Mouse (Mus musculus) CD4-positive helper T cell, adult 2 months (primary cell): ENCODE data around the gene Pnpla5.
A peak's percentile ranks its signal among the peaks of the same experiment; 100 is the strongest.
"Not testable (repeated sequence)": the region's sequence is repeated elsewhere in the genome, so short reads cannot be mapped to it uniquely, and the experiment has no call there.

Source experiments
- DNase-seq: peaks from one replicate; pipeline ENCODE4 v3.0.0-alpha.2; 2012; ENCODE audit warnings: low read depth, missing footprints, low spot score

The Pnpla5 gene

DNA sequence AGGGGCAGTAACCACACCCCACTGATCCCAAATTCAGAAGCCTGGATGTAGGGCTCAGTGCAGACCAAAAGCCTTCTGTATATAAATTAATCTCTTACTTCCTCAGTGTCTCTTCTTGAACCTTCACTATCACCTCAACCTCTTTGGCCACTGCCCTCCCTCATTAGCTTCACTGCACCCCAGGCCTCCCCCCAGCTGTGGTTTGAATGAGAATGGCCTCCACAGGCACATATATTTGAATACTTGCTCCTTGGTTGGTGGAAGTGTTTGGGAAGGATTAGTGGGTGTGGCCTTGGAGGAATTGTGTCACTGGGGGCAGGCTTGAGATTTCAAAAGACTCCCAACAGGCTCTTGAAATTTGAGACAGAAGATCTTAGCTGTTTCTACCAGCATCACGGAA, 6.5 kb downstream of the Pnpla5 start:
- no peak for DNase-seq

DNA sequence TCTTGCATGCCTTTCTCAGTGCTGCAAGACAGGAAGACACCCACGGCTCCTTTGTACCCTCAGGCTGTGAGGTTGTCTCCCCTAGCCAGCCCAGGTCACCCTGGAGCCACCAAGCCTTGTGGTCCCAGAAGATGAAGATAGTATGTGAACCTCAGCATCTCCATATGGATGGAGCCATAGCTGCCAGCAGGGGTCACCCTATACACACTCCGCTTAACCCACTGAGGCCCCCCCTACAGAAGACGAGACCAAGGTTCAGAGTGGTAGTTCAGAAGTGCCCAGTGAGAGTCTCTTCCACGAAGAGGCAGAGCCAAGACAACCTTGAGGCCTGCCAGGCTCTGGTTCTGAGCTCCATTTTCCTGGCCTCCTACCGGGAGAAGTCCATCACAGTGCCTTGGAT, 7.2 kb downstream of the Pnpla5 start:
- no peak for DNase-seq

DNA sequence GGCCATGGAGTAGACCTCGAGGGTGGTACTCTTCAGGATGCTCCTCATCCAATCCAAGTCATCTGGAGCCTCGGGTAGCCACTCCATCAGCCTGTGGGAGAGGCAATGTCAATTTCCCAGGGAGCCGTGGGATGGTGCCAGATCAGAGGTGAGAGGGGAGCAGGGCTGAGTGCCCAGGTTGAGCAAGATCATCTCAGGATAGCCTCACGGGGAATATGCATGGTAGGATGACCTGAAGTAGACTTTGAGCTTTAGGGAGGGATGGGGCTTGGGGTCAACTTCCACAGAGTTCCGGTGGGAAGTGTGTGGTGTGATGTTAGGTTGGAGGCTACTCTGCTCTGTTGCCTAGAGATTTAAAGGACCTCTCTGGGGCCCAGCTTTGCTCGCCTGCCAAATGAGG, 9.1 kb downstream of the Pnpla5 start:
- no peak for DNase-seq

DNA sequence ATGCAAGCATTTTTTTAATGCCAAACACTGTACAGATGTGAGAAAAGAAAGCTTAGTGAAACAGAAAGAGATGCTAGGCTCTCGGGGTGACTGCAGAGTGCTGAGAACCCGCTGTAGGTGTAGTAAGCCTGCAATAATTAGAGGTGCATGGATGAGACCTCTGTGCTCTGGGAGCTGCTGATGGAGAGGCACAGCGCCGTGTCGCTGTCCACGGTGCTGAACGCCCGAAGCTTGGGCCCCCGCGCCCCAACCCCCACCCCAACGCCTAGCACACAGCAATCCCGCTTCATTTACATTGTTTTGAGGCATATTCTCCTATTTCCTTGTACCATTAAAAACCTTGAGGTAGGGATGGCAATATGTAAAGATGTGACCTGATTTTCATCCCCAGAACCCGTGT, 14.1 kb downstream of the Pnpla5 start:
- DNase-seq, result no peak

DNA sequence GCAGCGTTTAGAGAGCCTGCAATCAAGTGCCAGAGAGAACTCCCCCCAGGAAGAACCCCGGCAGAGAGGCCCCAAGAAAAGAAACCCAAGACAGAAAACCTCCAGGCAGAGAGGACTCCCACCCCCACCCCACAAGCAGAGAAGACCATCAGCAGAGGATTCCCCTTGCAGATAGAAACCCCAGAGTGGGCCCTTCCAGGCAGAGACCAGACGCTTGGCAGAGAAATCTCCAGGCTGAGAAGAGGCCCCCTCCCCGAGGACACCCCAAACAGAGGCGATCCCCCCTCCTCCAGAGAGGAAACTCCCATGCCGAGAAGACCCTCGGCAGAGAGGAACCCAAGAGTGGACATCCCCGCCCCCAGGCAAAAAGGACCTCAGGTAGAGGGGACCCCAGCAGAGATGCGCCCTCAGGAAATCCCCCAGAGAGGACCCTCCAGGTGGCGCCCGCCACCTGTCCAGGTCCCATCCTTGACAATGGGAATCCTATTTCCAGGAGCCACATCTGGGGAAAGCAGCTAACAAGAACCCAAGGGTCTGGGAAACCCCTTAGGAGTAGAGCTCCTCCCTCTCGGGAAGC, 17.0 kb downstream of the Pnpla5 start:
- DNase-seq, result no peak

DNA sequence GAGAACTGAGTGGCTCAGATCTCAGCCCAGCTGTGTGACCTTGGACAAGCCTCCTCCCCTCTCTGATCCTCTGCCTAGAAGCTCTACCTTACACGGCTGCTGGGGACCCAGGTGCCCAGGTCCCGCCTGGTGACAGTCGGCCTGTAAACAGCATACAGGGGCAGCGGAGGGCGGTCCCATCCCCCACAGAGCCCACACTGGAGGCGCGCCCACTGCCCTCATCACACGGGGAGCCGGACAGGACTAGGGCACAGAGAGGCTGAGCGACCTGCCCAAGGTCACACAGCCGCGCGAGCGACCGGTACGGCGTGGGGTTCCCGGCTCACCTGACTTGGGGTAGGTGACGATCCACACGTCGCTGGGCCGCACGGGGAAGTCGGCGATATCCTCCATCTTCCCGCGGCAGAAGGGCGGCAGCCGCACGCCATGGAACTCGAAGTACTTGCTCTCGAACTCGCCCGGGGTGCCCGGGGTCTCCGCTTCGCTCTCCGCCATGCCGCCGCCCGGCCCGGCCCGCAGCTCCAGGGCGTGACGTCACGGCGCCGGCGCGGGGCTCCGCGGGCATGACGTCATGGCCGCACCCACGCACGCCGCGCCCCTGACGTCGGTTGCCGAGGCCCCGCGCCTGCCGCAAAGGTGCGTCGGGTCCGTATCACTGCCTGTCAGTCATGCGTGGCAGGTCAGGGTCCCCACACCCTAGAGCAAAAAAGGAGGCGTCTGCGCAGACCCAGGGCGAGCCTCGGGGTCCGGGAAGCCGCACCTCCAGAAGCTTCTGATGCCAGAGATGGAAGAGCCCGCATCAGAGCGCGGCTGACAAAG, 17.7 kb downstream of the Pnpla5 start, which contains the start of gene Sult4a1:
Gene Sult4a1 (minus strand): TSS at position 650 of the 819 bp plus-strand sequence.
- peak; percentile 34 for DNase-seq

DNA sequence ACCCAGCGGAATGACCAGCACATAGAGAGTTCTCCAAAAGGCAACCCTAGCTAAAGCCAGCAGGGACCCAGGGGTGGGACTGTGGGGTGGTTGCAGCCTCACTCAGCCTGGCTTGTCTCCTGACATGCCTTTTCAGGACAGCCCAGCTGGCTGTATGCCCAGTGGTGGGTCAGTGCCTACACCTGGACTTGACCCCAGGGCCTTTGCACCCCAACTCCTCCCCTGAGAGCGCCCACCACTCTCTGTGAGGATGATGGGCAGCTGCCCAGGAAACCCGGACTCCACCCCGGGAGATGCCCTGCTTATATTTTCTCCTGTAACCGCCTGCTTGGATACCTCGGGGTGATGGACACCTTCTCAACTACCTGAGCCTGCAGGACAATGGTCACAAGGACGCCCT, 18.3 kb downstream of the Pnpla5 start:
- no peak for DNase-seq

DNA sequence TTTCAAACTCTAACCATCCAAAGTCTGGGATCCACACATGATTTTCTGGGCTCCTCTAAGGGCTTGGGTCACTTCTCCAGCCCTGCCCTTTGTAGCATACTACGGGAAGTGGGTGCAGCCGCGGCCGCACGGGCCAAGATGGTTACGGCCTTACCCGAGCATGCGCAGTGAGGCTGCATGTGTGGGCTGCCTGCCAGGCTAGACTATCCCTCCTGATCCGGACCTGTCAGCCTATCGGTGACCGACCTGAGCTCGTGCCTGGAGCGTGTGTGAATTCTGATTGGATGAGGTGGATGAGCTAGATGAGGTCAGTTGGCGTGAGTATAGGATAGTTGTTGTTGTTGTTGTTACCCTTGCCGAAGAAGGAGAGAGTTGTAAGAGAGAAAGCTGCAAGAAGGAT, 25.4 kb downstream of the Pnpla5 start:
- not testable (repeated sequence) for DNase-seq

DNA sequence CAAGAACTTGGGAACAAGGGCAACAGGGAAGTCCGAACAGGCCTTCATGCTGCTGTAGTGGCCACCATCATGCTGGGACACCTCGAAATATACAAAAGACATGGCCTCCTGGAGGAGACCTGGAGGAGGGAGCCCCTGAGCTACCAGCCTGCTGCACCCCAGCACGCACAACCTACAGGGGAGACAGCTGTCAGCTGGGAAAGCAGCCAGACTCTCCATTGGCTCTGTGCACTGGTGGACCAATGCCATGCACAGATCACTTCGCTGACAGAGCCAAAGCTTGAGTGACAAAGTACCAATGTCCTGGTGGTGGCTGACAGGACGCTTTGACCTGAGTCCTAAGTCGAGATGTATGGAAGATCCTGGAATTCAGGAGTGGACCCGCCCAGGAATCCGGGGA, 26.9 kb downstream of the Pnpla5 start:
- no peak for DNase-seq

DNA sequence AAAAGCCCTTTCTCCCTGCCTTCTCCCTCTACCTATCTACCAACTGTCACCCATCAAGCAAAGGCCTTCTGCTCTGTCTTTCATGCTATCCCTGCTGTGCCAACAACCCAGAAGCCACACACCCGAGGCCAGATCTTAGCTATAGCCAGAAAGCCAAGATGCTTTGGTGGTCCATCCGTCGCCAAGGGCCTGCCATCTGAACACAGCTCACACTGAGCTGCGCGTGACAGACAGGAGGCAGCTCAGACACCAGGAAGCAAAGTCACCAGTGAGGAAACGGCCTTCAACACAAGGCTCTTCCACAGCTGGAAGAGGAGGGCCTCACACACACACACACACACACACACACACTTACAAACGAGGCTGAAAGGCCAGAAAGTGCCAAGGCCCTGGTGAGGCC, 28.1 kb downstream of the Pnpla5 start:
- DNase-seq, result no peak

DNA sequence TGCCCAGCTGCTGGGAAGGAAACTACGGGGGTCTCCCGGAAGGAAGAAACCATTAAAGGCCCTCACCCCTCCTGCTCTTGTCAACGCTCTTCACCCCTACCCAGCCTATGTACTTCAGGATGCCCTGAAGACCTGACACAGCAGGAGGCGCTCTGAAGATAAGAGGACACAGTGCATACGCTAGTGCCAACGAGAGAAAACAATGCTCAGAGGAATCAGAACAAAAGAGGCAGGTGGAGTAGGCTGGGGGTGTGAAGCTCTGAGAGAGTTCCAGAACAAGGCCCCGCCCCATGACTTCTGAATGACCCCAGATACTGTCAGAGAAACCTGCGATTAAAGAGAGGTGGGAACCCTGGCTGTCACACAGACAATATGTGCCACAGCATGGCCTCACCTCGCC, 36.2 kb downstream of the Pnpla5 start:
- no peak for DNase-seq

DNA sequence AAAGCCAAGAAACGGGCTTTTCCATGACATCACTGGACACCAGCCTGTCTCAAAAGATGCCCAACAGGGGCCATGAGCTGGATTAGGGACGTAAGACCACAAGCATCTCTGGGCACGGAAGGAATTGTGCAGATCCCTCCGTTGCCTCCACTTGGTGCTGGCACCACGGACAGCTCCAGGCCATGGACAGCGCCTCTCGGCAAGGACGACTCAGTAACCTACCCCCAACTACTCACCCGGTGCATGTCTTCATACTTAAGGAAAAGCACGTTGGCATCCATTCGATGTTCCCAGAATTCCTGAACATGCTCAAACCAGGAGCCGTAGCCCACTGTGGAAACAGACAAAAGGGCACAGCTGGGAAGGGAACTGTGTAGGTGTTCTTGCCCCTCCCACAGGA, 36.6 kb downstream of the Pnpla5 start:
- DNase-seq, result no peak

DNA sequence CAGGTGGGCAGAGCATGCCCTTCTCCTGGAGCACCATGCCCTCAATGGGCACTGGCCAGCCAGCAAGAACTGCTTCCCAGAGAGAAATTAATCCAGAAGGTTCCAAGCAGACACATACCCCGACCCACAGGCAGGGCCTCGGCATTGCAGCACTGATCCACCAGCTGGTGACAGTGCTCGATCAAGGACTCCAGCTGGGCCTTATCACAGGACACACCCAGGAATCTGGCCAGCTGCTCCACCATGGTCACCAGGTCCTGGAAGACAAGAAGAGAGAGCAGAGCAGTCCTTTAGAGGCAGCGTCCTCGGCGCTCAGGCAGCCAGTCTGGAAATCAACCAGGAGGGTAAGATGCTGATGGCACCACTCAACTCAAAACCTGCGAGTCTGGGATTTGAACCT, 42.9 kb downstream of the Pnpla5 start:
- no peak for DNase-seq

DNA sequence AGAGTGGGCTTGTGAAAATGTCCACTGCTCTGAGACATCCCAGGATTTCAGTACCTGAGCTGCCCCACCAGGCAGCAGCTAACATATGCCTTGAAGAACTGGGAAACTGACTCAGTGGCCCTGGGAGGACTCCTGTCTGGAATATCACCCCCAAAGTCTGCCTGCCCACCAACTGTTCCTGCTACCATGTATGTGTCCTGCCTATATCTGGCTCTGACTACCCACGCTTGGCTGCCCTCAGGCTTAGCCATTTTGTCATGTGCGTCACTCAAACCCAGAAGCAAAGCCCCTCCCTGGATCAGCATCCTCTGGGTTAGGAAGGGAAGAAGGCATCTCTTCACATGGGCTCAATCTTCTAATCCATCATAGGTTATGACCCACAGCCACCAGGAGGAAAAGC, 43.5 kb downstream of the Pnpla5 start:
- DNase-seq, result no peak

DNA sequence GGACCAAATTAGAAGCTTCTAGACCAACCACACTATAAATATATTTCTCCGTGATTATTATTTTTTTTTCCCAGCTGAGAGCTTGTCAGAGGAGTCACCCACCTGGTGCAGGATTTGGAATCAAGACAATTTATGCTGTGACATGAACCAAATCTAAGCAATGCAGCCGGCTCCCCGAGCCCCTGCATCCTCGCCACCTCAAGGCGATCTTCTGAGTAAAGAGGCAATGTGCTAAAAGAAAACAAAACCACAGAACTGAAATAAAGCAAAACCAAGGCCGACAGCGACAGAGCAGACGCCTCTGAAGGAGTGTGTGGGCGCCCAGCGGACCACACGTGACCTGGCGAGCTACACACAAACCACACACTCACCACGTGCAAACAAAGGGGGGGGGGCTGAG, 44.3 kb downstream of the Pnpla5 start:
- DNase-seq, result no peak

DNA sequence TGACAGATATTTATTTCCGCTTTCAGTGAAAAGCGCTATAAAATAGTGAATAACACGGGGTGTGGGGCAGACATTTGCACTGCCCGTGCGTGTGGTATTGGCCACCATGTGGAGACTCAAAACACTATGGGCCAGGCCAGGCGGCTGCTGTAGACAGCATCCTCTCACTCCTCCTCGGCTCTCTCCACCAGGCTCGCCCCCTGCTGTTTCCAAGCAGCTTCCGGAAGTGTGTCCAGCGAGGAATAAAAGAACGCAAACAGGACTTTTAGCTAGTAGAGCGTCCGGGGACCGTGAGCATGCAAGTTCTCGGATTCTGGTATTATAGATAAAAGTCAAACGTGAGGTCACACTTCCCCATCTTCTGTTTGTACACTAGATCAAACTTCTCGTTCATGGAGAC, 45.8 kb downstream of the Pnpla5 start:
- DNase-seq, result no peak

DNA sequence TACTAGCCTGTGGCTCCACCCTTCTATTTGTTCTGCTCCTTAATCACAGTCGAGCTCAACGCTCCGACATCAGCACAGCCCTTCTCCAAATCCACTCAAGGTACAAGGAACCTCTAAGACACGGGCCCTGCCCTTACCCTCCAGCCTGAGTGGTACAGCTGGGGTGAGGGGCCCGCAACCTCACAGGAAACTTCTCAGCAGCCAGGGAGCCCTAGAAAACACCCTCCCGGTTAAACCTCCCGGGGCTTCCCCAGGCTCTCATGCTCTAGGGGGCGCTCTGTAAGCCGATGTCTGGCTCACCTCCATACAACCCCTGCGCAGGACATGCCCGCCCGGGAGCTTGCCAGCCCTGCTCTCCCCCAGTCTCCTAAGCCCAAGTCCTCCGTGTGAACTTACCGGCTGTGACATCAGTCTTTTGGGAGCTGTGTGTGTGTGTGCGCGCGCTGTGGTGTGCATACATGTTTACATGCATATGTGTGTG, 48.2 kb downstream of the Pnpla5 start:
- DNase-seq, result no peak

DNA sequence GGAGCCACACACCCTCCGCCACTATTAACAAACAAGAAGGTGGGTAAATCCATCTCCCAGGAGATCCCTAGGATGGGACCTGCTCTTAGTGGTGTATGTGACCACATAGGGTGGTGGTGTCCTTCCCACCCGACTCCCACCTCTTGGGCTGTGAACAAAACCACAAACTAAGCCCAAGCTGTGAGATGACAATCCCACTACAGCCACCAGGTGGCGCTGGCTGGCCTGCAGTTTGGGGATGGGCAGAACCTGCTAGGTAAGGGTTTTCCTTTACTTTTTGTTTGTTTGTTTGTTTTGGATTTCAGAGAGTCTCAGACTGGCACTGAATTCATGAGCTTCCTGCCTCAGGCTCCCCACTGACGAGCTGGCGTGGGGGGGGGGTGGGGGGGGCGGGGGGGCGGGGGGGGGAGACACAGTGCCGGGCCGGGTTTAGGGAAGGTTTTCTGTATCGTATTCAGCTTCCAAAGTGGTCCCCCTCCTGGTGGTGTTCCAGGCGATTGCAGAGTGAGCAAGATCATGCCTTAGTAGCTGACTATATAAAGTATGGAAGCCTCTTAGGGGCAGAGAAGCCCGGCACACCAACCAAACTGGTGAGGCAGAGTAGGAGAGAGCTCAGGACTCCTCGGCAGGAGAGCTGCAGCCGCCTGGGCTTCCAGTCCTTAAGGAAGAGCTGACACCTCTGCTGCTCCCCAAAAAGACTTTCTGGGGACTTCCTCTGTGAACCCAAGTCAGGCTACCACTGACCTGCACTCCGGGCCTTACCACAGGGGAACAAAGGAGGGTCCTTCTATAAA, 48.9 kb downstream of the Pnpla5 start:
- peak; percentile 27 for DNase-seq

DNA sequence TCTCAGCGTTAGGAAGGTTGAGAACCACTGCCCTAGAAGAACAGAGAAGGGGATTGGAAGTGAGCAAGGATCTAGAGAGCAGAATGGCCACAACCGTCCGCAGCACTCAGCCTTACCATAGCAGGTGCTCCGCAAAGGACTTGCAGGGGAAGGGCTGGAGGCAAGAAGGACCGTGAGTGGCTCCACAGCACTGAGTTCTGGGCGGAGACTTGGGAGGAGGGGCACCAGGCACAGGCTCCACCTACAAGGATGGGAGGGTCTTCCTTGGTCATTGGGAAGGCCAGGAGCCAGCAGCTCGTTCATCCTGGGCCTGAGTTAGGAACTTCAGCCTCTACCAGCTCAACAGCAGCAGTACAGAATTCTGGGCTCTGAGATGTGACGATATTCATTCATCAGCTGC, 49.9 kb downstream of the Pnpla5 start:
- DNase-seq, result no peak

DNA sequence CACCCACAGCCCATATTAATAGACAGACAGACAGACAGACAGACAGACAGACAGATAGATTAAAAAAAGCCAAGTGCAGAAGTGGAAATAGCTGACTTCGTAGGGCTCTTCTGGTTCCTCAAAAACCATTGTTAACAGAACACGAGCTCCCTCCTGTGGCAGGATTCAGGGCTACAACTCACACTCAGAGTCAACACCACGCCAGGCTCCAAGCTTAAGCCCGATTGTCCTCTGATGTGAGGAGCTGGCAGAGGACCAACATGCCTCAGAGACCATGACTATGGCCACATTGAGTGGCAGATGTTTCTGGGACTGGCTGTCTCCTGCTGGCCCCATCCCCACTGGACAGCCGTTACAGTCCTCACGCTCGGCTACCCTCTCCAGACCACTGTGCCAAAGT, 50.7 kb downstream of the Pnpla5 start:
- DNase-seq, result no peak

DNA sequence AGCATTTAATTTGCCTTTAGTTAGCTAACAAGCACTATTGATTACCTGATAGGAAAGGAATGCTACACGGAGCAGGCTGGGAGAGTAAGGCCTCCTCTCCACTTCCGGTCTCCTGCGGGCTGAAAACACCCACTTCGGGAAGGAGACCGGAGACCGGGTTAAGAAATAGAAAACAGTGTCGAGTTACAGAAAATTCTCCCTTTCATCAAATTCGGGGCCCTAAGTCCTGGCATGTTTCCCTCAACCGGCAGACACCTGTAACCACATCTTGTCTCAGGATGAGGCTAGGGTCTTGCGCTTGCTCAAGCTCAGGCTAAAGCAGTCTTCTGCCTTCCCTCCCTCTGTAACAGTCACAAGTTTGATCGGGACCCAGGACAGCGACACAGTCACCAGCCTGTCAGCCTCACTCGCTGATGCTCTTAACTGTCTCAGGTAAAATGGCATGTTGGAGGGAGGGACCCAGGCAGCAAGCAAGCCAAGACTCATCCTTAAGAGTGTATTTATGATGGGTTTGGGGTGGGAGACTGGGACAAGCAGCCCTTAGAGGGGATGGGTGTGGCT, 52.8 kb downstream of the Pnpla5 start:
- DNase-seq, result no peak

DNA sequence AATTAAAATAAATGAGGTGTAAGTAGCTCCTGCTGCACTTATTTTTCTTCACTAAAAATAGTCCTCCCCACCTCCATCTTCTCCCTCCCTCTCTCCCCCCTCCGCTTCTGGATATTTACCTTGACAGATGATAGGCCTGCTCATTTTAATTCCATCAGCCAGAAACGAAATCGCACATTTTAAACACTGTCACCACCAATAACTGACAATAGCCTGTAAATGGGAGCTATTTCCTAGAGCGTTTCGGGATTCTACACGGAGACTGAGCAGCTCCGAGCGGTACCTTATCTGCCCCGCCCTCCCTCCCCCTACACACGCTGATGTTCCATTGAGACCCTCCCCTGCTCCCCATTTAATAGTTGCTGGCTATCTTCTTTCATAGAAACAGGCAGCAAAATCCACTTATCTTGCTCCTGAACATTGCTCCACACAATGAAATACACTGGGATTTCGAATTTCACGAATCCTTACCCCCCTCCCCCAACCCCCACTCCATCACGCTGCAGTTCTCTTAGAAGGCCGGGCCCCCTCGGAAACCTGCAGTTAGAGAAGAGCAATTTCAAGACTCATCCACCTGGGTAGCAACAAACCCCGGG, 53.4 kb downstream of the Pnpla5 start:
- DNase-seq, result no peak
